Mouse (Mus musculus) forebrain, embryonic 16.5 days (tissue): ENCODE data around the gene Slc30a10. TPM values are rescaled to one million over a fixed set of nuclear protein-coding genes. Genes with fewer than 3 reads are reported as not detected.
A peak's percentile ranks its signal among the peaks of the same experiment; 100 is the strongest.

Experiments used
- ATAC-seq: fragments of 200-750 bp; cut with Nextera tagmentation; 2 replicates; pipeline ENCODE4 v1.8.0; 2017; ENCODE audit warnings: mild to moderate bottlenecking, moderate library complexity
- H3K27ac ChIP-seq: fragments of 300-500 bp; sonication (generic); 2 replicates; pipeline ENCODE4 v1.5.1; 2014; ENCODE audit warnings: low read length, control low read depth
- H3K27me3 ChIP-seq: fragments of 300-500 bp; sonication (generic); replicated peaks from 2 replicates; pipeline ENCODE4 v1.6.1; 2014; ENCODE audit warnings: low read length; ENCODE audit not compliant: control insufficient read depth, insufficient read depth
- H3K36me3 ChIP-seq: fragments of 300-500 bp; sonication (generic); 2 replicates; pipeline ENCODE4 v1.6.1; 2014; ENCODE audit not compliant: control insufficient read depth, insufficient read depth
- H3K4me1 ChIP-seq: fragments of 300-500 bp; sonication (generic); replicated peaks from 2 replicates; pipeline ENCODE4 v1.6.1; 2014; ENCODE audit warnings: low read length; ENCODE audit not compliant: control insufficient read depth, insufficient read depth
- H3K4me2 ChIP-seq: fragments of 300-500 bp; sonication (generic); 2 replicates; pipeline ENCODE4 v1.6.1; 2014; ENCODE audit warnings: mild to moderate bottlenecking, low read length, control low read depth
- H3K4me3 ChIP-seq: fragments of 300-500 bp; sonication (generic); replicated peaks from 2 replicates; pipeline ENCODE4 v1.5.1; 2014; ENCODE audit warnings: mild to moderate bottlenecking, low read length, control low read depth
- H3K9ac ChIP-seq: fragments of 300-500 bp; sonication (generic); replicated peaks from 2 replicates; pipeline ENCODE4 v1.6.1; 2014; ENCODE audit warnings: low read depth, low read length, control low read depth
- H3K9me3 ChIP-seq: fragments of 300-500 bp; sonication (generic); 2 replicates; pipeline ENCODE4 v1.6.1; 2016; ENCODE audit warnings: low read length; ENCODE audit not compliant: control insufficient read depth
- WGBS: fragments of 180-500 bp; shearing (Covaris S2); extraction: QIAGEN DNeasy Blood & Tissue Kit; methylation state at CpG from one replicate; pipeline ENCODE4 v1.1.7; 2014; 5-methylcytosine and 5-hydroxymethylcytosine counted together
- polyA plus RNA-seq: library from polyadenylated mRNA; unstranded; fragments of >200 nt; fragmentation: Nextera tagmentation; extraction: Ambion mirVana; gene quantifications from 2 replicates; pipeline ENCODE4 v1.2.1, GENCODE M21; 2015

Gene Slc30a10
- polyA plus RNA-seq, 1 experiment from 2014 or later = 10.7 TPM

DNA sequence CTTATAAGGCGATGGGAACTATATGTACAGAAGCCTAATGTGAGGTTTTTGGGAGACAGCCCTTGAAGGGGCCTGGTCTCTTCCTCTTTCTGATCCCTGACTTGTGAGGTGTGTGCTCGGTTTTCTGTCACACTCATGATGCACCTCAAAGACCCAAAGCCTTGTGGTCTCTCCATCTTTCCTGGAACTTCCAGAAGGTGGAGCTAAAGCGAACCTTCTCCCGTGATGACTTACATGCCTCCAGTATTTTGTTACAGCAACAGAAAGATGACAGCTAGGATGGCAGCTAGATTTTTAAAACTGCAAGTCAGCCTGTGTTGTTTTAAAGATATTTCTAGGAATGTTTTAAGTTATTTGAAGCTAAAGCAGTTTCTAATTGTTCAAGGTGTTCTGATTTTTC is 25.2 kb downstream of the Slc30a10 start:
- 95% methylated on average over 4 of the region's 4 CpGs for WGBS
- H3K36me3 ChIP-seq = no peaks in the 10 kb centered on the region
- H3K9ac ChIP-seq = no peak overlapping the region
- no peaks in the 10 kb centered on the region for H3K9me3 ChIP-seq
- no peak overlapping the region for H3K4me2 ChIP-seq
- H3K27me3 ChIP-seq = no peaks in the 10 kb centered on the region
- no peak for ATAC-seq
- peaks cover 11% of the 10 kb centered on the region for H3K4me1 ChIP-seq
- no peak overlapping the region for H3K4me3 ChIP-seq
- no peak overlapping the region for H3K27ac ChIP-seq

GRCm38 (mm10) chr1:185482001-185482761 is 27.5 kb downstream of the Slc30a10 start:
- Histone ChIP-seq H3K4me1 (peaks cover 11% of the 10 kb centered on the region), H3K27ac (peak overlapping the region; percentile 37), H3K4me3 (peak overlapping the region; percentile 4; the same call in 1 of the 2 replicates), H3K9ac (0 out of 2 replicates have a peak overlapping the region, but pooled peaks have one; percentile 18), H3K9me3 (no peaks in the 10 kb centered on the region), H3K4me2 (peak overlapping the region; percentile 27), H3K27me3 (no peaks in the 10 kb centered on the region), H3K36me3 (no peaks in the 10 kb centered on the region)
- ATAC-seq = peak; percentile 78; the same call in 1 of the 2 replicates
- WGBS = 54% methylated on average over 19 of the region's 19 CpGs

GRCm38 (mm10) chr1:185482762-185483161 is 28.1 kb downstream of the Slc30a10 start:
- Histone ChIP-seq H3K27ac (peak overlapping the region; percentile 33), H3K36me3 (no peaks in the 10 kb centered on the region), H3K4me3 (no peak overlapping the region), H3K9me3 (no peaks in the 10 kb centered on the region), H3K27me3 (no peaks in the 10 kb centered on the region), H3K4me2 (no peak overlapping the region), H3K9ac (no peak overlapping the region), H3K4me1 (peaks cover 11% of the 10 kb centered on the region)
- 56% methylated on average over 2 of the region's 2 CpGs for WGBS
- ATAC-seq = no peak; the same call in 1 of the 2 replicates

GRCm38 (mm10) chr1:185483356-185484057 is 28.9 kb downstream of the Slc30a10 start:
- 83% methylated on average over 12 of the region's 12 CpGs for WGBS

DNA sequence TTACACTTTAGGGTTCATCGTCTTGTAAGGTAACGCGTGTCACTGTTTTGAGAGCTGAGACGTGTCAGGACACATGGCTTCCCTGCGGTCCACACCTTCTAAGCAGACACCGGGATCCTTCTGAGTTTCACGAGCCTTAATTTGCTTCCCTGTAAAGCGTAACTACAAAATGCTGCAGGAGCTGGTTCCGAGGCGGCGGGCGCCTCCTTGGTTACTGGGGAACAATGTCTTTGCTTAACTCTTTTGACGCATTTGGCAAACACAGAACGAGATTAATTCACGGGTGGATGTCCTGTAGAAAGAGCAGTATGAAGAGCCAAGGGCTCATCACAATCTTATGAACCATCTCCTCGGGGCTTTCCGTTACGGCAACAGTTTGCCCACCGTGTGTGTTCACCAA is 29.6 kb downstream of the Slc30a10 start:
- no peak overlapping the region for H3K4me3 ChIP-seq
- ATAC-seq = no peak
- H3K4me2 ChIP-seq = no peak overlapping the region
- 0 out of 2 replicates have a peak overlapping the region, but pooled peaks have one; percentile 2 for H3K9ac ChIP-seq
- H3K4me1 ChIP-seq = peaks cover 11% of the 10 kb centered on the region
- H3K27ac ChIP-seq = no peak overlapping the region
- no peaks in the 10 kb centered on the region for H3K9me3 ChIP-seq
- no peaks in the 10 kb centered on the region for H3K36me3 ChIP-seq
- WGBS = 45% methylated on average over 19 of the region's 19 CpGs
- no peaks in the 10 kb centered on the region for H3K27me3 ChIP-seq

More at GRCm38 (mm10) chr1:185483356-185484057, 28.9 kb downstream of the Slc30a10 start:
- peaks cover 11% of the 10 kb centered on the region for H3K4me1 ChIP-seq
- no peak overlapping the region for H3K4me3 ChIP-seq
- no peak overlapping the region for H3K9ac ChIP-seq
- no peak for ATAC-seq
- H3K4me2 ChIP-seq = no peak overlapping the region
- H3K27ac ChIP-seq = no peak overlapping the region
- H3K27me3 ChIP-seq = no peaks in the 10 kb centered on the region
- H3K36me3 ChIP-seq = no peaks in the 10 kb centered on the region
- H3K9me3 ChIP-seq = no peaks in the 10 kb centered on the region

GRCm38 (mm10) chr1:185489893-185490292 is 35.2 kb downstream of the Slc30a10 start:
- H3K27me3 ChIP-seq = no peaks in the 10 kb centered on the region
- ATAC-seq = no peak
- H3K4me1 ChIP-seq = peaks cover 5% of the 10 kb centered on the region; the same call in 1 of the 2 replicates
- no peaks in the 10 kb centered on the region for H3K36me3 ChIP-seq
- WGBS = 70% methylated on average over 6 of the region's 6 CpGs
- no peaks in the 10 kb centered on the region for H3K9me3 ChIP-seq
- H3K27ac ChIP-seq = no peak overlapping the region
- H3K4me2 ChIP-seq = no peak overlapping the region
- H3K9ac ChIP-seq = no peak overlapping the region
- no peak overlapping the region for H3K4me3 ChIP-seq

DNA sequence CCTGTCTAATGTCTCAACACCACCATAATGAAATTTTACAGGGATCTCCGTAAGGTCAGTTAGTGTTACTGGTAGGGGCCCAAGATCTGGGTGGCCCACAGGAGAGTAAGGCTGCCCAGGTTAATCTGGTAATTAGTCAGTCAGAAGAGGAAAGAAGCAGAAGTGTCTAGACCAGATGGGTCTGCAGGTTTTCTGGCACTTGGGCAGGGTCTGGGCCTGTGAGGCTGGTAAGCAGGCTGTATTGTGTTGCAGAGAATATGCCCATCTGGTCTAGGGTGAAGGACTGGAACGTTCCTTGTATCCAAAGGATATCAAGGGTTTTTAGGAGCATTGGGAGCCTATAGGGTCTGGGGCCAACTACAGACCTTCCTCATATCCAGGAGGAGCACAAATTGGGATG is 36.0 kb downstream of the Slc30a10 start:
- no peak overlapping the region for H3K4me2 ChIP-seq
- WGBS = 68% methylated on average over 2 of the region's 2 CpGs
- H3K27ac ChIP-seq = no peak overlapping the region
- peaks cover 5% of the 10 kb centered on the region; the same call in 1 of the 2 replicates for H3K4me1 ChIP-seq
- ATAC-seq = peak; percentile 66
- H3K9ac ChIP-seq = no peak overlapping the region
- H3K9me3 ChIP-seq = no peaks in the 10 kb centered on the region
- no peaks in the 10 kb centered on the region for H3K36me3 ChIP-seq
- no peak overlapping the region for H3K4me3 ChIP-seq
- no peaks in the 10 kb centered on the region for H3K27me3 ChIP-seq

DNA sequence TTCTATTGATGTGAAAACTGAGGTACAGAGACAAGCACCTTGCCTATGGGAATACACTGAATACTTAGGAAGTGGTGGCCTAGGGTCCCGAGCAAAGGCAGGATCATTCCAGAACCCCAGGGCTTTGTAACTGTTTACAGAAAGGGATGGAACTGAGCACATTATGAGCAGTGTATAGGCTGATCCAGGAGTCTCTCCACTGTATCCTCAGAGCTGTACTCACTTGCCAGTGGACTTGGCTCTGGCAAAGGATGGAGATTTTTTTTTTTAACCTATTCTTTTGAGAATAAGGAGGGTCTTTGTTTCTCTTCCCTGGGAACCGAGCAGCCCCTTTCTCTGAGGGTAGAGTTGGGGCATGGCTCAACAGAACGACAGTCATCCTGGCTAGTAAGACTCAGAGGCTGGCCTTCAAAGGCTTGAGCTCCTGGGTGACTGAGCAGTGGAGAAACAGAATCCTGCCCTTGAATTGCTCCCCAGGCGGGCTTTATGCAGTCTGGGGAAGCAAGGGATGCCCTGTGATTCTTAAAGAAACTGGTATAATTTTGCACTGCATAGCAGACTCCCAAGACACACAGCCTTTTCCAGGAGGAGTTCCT is 38.9 kb downstream of the Slc30a10 start:
- Histone ChIP-seq H3K27me3 (no peaks in the 10 kb centered on the region), H3K36me3 (no peaks in the 10 kb centered on the region), H3K4me1 (peaks cover 15% of the 10 kb centered on the region), H3K4me3 (no peak overlapping the region), H3K4me2 (no peak overlapping the region), H3K9ac (no peak overlapping the region), H3K9me3 (no peaks in the 10 kb centered on the region), H3K27ac (no peak overlapping the region; the same call in 1 of the 2 replicates)
- WGBS = 8% methylated on average over 4 of the region's 4 CpGs
- peak; percentile 89 for ATAC-seq
